Mouse (Mus musculus) megakaryocyte progenitor cell, adult 5-6 weeks (primary cell): ENCODE measurements around the gene Nsdhl. TPM values are rescaled to one million over a fixed set of nuclear protein-coding genes. Genes with fewer than 3 reads are reported as not detected.

Experiments
- ATAC-seq: replicated peaks from 2 replicates; pipeline ENCODE4 v1.8.0; 2016; ENCODE audit warnings: mild to moderate bottlenecking, moderate TSS enrichment, inconsistent platforms; ENCODE audit not compliant: poor library complexity
- total RNA-seq, 2 experiments: library from RNA; stranded (forward) in 1 of 2; stranded (reverse) in 1 of 2; fragments of 157-497, 149-512 nt in 1 of 2; fragments of 200-1000 nt in 1 of 2; gene quantifications; 2 replicates each; pipeline versions ENCODE4 v1.2.3 to v1.2.4; 2015 to 2017

Nsdhl gene
- total RNA-seq (2015) (24.1 and 27.3 TPM in 2 replicates), total RNA-seq (2017) (13.3 and 19.0 TPM in 2 replicates)

DNA sequence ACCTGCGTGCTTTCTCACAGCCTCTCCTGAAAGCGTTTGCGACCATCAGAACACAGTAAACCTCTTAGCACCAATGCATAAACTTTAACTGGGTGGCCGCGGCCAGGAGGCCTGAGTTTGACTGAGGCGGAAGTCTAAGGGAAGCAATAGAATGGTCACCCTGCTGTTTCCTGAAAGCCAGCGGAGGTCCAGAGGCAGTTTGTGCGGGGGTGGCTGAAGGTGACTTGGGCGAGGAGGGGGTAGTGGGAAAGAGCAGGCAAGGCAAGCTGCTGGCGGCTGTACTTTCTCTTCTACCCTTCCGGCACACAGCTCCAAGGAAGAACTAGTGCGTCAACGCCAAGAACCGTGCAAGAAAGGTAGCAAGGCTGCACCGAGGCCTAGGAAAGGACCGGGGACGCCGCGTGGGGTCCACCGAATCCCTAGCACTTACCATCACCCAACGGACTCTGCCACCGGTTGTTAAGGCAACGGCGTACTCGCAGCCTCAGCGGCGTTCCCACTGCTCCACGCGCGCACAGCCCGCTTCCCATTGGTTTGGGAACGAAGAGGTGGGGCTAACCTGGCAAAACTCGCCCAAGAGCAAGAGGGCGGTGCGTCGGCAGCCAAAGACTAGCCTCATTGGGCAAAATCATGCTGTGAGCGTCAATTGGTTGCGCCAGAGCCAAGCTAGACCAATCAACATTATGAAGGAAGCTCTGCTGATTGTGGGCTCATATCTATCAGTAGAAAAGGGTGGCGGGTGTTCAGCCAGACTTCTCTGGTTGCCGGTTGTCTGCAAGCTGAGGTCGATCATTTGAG, at the start of gene Nsdhl, which contains the start of gene Cetn2:
TSS of gene Nsdhl (plus strand) at position 674 of the 798 bp plus-strand sequence.
TSS of gene Cetn2 (minus strand) at position 528 of the 798 bp plus-strand sequence.
- ATAC-seq: peak; percentile 99

DNA sequence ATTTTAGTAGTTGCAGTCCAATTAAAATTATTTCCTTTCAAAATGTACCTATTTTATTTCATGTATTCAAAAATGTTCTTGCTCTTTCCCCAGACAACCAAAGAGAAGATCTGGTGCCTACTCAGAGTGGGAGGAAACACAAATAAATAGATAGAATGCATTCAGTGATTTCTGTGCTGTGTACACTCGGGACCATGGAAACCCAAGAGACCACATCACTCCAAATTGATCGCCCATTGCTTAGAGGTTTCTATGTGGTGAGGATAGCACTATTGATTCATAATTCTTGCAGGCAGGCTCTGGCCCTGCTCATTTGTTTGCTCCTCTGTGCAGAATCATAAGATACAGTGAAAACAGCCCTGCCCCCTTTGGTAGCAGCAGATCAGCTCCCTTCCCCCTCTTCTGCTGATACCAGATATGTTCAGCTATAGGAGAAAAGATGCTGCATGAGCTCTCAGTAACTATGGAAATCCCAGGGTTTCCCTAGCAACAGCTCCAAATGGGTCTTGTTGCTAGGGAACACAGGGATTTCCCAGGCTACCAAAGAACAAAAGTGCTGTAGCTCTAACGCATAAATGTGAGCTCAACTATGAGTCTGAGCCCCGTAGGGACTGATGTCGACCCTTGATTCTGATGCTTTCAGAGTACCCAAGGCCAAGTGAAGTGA, 22.8 kb upstream of the Nsdhl start:
- ATAC-seq: no peak

DNA sequence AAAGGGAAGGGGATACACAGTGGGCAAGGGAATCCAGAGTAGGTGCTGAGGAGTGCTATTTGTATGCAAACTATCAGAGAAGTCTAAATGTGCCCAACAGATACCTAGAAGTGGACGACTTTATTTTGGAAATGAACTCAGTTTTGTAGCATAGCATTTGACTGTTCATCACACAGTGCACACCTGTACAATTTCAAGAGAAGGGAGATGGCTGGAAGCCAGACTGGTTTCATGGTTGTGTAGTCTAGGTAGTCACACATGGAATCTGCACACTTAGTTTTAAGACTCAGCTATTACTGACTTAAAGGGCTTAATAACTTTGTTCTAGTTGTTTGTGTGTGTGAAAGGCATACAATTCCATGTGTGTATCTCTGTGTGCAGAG, 22.3 kb upstream of the Nsdhl start:
- ATAC-seq: no peak

DNA sequence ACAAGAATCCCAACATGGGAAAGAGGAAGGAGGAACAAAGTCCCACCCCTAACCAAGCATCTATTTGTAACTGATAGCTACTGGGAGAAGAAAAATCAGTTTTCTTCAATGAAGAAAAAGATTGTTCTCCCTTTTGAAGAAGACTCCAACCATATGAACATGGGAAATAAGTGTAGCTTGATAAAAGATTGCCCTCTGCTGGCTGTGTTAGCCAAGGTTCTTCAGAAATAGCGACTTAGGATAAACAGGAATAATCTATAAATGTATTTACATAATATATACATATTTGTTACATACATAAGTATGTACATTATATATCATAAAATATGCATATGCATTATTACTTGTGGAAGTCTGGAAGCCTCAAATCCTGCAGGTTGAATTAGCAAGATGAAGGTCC, 15.8 kb upstream of the Nsdhl start:
- ATAC-seq: no peak

DNA sequence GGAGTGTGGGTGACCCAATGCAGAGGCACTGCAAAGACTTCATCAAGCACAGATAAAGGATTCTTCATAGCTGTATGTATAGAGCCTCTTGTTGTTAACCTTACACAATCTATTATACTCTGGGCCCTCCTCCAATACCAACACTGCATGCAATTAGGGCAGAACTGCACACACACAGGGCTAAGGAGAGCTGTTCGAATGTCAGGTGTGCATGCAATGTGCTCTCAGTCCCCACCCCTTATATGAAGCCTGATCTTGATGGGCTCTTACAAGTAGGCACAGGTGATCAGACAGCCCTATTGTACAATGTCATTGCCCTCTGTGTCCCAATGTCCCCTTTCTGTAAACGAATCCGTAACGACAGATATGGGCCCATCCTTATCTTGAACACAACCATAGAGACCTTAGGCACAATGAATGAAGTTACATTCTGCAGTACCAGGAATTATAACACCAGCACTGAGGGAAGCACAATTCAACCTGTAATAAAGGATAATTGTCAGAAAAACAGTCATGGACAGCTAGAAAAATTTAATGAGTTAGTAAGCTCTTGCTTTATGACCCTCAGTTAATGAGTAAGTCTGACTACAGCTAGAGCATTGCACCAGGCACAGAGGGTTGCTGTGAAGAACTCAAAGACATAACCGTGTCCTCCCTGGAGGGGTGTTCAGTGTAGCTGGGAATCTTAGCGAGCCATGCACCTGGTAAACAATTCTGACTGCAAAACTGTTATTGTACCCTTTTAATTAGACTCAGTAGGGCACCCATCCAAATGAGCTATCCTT, 10.5 kb upstream of the Nsdhl start:
- ATAC-seq: no peak

DNA sequence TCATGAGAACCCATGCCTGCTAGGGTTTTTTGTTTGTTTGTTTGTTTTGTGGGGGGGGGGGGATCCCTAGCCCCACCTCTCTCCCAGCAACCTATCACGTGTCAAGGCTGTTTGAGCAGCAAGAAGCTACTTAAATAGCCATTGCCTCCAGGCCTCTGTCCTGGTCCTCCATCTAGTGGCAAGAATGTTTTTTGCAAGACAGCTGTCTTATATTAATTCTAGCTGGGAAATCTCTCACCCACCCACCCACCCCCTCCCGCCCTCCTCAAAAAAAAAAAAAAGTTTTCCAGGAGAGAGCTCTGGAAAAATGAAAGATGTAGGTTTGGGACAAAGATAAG, 10.0 kb upstream of the Nsdhl start:
- 0 out of 2 replicates have a peak, but pooled peaks have one; percentile 46 for ATAC-seq

DNA sequence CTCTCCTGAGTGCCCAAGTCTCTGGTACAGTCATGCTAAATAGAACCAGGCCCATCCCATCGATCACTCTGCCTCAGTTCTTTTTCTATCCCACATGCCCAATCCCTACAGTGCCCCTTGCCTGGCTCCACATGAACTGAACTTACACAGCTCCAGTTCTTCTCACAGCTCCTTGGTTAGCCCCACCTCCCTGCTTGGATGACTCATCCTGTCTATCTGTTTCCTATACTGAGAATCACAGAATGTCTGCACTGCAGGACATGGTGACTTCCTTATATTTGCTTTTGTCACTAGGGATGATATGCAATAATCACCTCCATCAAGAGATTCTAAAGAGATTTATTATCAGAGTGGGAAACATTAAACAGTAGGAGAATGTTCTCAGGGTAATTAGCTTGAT, 6.7 kb upstream of the Nsdhl start:
- ATAC-seq: no peak

DNA sequence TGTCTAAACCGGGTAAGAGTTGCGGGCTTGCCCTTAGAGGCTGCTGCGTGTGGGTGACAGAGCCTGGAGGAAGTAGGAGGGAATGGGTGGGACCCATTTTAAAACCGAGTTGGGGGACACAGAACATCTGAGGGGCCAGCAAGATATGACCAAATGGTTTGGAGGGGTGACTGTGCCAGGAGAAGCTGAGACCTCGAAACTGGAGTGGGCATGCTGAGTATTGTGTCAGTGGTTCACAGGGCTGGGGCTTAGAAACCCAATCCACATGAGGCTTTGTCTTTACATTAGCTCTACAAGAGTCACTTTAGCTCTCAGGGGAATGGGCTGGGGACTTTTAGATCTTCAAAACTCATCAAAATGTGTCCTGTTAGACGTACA, 314 bp downstream of the Nsdhl start:
- ATAC-seq: no peak

DNA sequence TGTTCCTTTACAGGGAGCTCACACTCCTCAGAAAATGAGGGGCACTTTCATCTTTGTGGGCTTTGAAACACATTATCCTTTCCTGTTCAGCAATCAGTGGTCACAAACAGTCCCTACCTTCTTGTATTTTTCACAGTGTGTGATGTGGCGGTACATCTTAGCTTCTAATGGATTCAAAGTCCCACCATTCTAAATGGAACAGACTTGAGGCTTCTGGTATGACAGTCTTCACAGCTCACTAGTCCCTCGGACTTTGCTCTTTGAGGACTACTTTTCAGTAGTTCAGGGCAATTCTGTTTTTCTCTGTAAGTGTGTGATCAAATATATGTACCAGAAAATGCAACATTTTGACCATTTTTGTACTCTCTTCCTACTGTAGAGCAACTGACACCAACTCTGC, 3.0 kb downstream of the Nsdhl start:
- ATAC-seq: no peak

DNA sequence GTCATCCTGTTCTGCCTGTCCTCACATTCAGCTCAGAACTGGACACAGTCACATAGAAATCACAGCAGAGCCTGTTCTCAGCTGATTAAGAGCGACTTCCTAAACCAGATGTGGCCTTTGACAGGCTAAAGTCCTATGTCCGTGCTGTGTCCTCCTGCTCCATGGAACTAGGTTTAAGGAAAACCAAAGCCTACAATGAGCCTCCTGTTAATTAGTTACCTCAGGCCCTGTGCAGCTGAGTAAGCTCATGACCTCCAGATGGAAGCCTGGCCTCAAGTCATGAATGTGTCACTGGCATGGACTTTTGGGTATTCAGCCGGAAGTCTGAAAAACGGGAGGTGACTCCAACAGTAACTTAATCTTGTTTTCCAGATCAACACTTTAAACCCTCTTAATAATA, 35.1 kb downstream of the Nsdhl start:
- ATAC-seq: no peak

DNA sequence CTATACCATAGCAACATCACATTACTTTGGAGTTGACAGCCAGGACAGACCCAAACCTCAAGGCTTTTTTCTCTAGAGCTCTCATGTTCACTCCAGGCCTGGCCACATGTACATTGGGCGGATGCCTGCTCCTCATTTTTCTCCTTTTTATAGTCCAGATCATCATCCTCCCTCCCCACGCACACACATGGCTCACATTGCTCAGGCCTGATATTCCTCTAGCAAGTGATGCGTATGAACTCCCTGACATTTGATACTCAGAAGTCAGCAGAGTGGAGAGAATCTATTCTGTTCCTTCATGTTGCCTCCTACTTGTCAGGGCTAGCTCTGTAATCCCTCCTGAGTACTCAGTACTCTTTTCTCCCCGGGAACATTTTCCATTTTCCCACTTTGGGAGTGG, 38.1 kb downstream of the Nsdhl start:
- no peak for ATAC-seq

DNA sequence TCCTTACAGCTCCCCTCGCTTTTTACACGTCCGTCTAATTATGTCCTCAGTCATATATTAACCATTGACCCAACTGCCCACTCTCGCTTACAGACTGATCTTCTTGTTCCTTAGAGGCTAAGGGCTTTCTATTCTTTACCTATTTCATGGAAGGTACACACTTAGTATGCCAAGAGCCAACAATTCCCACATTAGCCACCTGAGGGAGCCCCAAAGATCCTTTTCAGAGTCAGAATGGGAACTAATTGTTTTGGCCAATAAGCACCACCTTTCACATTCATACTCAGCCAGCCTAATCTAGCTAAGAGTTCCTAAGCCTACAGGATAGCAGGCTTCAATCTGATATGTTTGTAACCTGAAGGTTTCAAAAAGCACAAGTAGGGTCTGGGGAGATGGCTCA, 42.1 kb downstream of the Nsdhl start:
- ATAC-seq: 0 out of 2 replicates have a peak, but pooled peaks have one; percentile 37

DNA sequence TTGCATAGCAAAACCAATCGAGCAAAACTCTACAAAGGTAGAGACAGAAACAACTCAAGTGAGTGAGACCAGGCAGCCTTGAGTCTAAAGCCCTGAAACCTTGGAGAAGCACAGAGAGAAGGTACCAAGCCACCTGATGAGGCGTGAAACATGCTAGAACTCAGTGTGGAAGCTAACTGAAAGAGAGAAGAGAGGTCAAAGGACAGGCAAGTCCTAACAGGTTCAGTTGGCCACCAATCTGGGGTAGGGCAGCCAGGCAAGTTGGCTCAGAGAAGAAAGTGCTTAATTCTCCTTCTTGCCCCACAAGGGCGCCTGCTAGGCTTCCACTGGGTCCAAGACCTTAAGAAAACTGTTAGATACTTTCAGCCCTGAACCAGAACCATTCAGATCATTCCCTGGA, 43.2 kb downstream of the Nsdhl start:
- no peak for ATAC-seq

DNA sequence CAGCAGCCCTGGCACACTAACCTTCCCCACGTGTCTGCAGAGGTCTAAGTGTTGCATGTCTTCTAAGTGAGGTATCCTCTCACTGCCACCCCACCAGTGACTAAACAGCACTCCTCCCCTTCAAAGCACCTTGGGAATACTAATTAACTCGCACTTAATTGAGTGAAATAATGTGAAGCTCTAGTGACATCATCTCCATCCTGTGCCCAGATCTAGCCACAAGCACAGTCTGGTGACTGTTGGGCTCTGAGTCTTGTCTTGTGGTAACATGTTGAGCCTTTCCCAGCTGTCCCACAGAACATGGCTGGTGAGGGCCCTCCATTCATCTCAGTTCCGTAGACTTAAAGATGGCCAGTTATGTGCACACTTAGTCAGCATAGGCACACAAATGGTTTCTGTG, 44.4 kb downstream of the Nsdhl start:
- no peak for ATAC-seq

DNA sequence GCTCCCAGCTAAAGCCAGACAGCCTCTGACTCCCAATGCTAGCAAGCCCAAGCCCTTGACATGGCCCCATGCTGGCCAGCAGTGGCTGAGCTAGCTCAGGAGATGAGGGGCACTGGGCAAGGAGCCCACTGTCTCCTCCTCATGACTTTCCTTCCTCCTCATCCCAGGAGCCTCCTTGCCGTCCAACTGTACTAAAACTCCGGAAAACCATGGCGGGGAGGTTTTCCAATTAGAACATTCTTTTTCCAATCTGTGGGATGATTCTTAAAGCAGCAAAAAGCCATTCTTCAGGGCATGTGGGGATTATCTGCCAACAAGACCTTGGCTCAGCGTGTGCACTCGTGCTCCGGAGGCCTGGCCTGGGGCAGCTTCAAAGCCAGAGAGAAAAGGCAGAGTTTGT, 64.5 kb downstream of the Nsdhl start:
- ATAC-seq: no peak

DNA sequence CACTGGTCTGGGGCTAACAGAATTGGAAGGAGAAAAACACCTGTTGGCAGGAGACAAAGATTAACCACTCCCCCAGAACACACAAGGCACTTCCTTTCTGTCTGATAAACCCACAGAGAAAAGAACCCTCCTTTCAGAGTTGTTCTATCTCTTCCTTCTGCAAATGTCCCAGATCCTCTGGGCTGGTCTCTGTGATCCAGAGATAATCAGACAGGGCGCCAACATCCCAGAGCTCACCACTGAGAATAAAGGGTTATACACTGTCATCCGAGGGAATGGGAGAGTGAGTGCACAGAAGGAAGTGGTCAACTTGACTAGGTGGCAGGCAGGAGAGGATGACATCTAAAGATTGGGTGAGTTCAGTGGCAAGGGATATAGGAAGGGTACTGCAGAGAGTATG, 67.2 kb downstream of the Nsdhl start:
- peak; percentile 29; the same call in 1 of the 2 replicates for ATAC-seq

DNA sequence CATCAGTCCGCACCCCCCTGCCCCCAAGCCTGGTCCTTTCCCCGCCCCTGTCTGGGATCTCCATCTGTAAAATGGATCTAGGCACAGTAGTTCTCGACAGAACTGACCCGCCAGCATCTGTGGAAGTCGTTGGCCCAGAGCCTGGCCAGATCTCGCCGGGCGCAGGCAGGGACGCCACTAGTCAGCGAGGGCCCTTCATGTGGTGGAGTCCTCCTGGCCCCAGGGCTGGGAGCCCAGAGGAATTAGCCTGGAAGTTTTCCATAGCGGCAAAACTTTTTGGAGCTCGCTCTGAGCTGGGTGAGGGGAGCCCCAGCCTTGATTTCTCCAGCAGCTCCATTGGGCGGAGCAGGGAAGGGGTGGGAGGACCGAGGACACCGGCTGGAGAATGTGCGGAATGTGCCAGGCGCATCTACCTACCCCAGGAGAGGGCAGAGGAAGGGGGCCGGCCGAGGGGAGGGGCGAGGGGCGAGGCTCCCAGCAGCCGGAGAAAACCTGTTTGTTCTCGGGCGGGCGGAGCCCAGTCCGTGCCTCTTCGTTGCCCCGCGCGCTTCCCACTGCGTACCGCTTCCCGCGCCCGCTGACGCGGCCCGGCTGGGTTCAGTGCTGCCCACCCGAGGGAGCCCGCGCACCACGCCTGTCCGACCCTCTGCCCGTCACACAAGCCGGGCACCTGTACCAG, 68.6 kb downstream of the Nsdhl start, which contains the start of gene Zfp185:
TSS of gene Zfp185 (plus strand) at position 499 of the 679 bp plus-strand sequence.
- peak; percentile 49 for ATAC-seq

DNA sequence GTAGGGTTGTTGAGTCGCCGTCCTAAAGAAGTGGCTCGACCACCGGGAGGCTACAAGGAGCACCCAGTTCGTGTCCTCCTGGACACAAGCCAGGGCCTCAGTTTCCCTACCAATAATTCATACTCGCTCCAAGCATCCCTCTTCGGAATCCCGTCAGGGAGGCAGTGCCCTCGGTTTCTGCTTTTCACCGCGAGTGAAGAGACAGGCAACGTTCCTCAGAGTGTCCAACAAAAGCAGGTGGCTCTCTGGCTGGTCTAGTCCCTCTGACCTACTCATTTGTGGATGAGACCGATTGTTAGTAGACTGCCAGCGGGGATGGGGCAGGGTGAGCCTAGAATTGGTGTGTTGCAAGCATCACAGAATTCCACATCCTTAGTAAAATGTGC, 69.2 kb downstream of the Nsdhl start:
- ATAC-seq: no peak

DNA sequence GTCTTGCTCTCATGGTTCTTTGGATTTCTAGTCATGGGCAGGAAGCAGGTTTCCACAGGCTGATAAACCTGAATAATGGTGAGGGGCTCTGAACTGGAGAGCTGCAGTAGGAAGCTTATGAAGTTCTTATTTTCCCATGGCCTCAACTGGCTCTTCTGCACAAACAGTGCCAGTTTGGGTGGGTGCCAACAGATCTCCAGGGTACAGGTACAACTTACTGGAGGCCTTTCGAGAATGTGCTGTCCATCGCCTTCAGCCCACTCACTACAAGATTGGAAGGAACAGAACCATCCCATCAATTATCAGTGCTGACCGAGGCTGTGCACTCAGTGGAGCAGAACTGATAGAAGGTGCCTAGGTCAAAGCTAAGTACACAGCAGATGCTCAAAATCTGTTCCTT, 70.1 kb downstream of the Nsdhl start:
- ATAC-seq: no peak

DNA sequence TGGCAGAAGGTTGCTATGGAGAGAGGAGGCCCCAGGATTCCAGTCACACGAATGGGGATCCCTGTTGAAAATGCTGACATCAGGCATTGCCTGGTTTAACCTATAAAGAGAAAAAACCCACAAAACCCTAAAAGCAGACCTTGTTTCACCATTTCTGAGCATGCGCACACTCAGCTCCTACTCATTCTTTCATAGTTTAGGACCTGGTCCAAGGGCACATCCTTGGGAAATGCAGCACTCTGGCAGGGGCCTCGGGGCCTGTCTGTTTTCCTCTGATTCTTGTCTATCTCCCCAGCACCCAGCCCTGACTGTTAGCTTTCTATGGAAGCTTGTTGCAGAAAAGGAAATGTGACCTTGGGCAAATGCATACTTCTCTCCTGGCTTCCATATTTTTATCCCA, 72.2 kb downstream of the Nsdhl start:
- no peak for ATAC-seq

DNA sequence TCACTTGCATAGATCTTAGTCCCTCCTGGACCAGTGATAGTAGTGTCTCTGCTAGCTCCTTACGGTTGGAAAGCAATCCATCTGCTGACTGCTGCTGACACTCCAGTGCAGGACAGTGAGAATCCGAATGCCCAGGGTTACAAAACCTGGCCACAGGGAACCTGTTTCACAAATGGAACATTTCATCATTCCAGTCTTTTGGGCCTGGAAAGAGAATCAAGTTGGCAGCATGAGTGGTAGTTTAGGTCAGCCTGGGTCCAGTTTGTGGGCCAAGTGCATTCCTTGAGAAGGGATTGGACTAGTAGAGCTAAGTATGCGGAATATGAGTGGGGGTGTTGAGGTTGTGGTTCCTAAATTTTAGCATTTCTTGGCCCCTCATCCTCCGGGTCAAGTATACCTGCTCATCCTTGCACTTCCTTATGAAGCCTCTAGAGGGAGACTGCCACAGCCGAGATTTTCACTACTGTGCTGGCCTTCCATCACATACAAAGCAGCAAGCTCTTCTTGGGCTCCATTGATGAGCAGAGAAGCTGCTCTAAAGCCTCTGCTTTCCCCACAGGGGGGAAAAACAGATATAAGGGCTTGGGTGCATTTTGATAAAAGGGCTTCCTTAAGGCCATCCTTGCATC, 74.0 kb downstream of the Nsdhl start:
- ATAC-seq: peak; percentile 65; the same call in 1 of the 2 replicates
